Mouse (Mus musculus) erythroblast, embryonic 14.5 days (primary cell): ENCODE measurements around the gene Sp3. TPM values are rescaled to one million over a fixed set of nuclear protein-coding genes. Genes with fewer than 3 reads are reported as not detected.
"Not testable (repeated sequence)": the region's sequence is repeated elsewhere in the genome, so short reads cannot be mapped to it uniquely, and the experiment has no call there.

ENCODE experiments used
- H3K27me3 ChIP-seq: 2 replicates; pipeline ENCODE4 v1.6.1; 2012; ENCODE audit warnings: inconsistent platforms; ENCODE audit not compliant: control insufficient read depth
- H3K36me3 ChIP-seq: 2 replicates; pipeline ENCODE4 v1.6.1; 2012; ENCODE audit warnings: mild to moderate bottlenecking, inconsistent platforms; ENCODE audit not compliant: control insufficient read depth
- H3K4me1 ChIP-seq: 2 replicates; pipeline ENCODE4 v1.6.1; 2012; ENCODE audit warnings: inconsistent platforms; ENCODE audit not compliant: control insufficient read depth
- H3K4me3 ChIP-seq: replicated peaks from 2 replicates; pipeline ENCODE3; 2012; ENCODE audit warnings: moderate library complexity, mild to moderate bottlenecking, inconsistent platforms
- H3K9me3 ChIP-seq: 2 replicates; pipeline ENCODE4 v1.6.1; 2012; ENCODE audit warnings: low read length, inconsistent platforms, mixed read lengths; ENCODE audit not compliant: control insufficient read depth
- GATA1 ChIP-seq: IDR thresholded peaks from 2 replicates; pipeline ENCODE4 v1.6.1; 2012; ENCODE audit warnings: low read length, inconsistent platforms, mixed read lengths
- TAL1 ChIP-seq: IDR thresholded peaks from 3 replicates; pipeline ENCODE4 v1.6.1; 2012; ENCODE audit warnings: low read length, inconsistent platforms, mixed read lengths
- polyA plus RNA-seq: library from polyadenylated mRNA; stranded (reverse); fragments of >175 nt; gene quantifications from 2 replicates; pipeline ENCODE4 v1.2.3, GENCODE M21; 2012

Gene Sp3
- polyA plus RNA-seq, 1 experiment, result 1.1 TPM

DNA sequence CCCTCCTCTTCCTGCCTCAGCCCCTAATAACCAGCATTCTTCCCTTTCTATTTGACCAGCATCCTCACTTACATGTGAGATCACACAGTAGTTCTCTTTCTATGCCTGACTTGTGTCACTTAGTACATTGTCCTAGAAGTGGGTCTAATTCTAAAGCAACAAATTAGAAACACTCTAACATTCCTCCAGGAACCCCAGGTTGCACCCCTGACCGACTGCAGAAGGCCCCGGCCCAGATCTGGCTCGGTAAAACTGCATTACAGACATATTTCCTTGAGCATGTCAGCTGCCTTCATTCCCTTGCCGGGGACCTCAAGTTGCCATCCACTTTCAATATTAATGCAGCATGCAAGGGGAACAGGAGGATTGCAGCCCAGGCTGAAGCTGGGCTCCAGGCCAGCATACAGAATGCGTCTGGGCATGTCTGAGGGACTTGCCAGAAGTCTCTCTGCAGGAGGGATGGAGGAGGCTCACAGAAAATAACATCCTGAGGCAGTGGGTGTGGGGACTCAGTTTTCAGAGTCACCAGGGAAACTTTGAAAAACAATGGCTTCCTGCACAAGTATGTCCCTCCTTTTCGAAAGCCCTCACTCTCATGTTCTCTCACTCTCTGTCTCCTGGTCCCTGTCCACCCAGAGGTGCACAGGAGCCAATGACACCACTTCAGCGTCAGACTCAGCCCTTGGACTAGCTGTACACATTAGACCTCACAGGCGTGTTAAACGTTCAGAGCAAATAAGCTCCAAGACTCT, 15.3 kb upstream of the Sp3 start:
- no peak for TF ChIP-seq TAL1
- TF ChIP-seq GATA1, result no peak
- H3K4me3 ChIP-seq, result no peak overlapping the region
- H3K9me3 ChIP-seq, result no peaks in the 10 kb centered on the region
- H3K4me1 ChIP-seq, result peaks cover 25% of the 10 kb centered on the region
- H3K36me3 ChIP-seq, result no peaks in the 10 kb centered on the region
- no peaks in the 10 kb centered on the region for H3K27me3 ChIP-seq

GRCm38 (mm10) chr2:72994165-72994564, 13.9 kb upstream of the Sp3 start:
- no peaks in the 10 kb centered on the region for H3K36me3 ChIP-seq
- TF ChIP-seq GATA1 (no peak), TAL1 (no peak)
- H3K9me3 ChIP-seq, result peaks cover 3% of the 10 kb centered on the region
- no peak overlapping the region for H3K4me3 ChIP-seq
- no peaks in the 10 kb centered on the region; the same call in 1 of the 2 replicates for H3K27me3 ChIP-seq
- H3K4me1 ChIP-seq, result peaks cover 17% of the 10 kb centered on the region

DNA sequence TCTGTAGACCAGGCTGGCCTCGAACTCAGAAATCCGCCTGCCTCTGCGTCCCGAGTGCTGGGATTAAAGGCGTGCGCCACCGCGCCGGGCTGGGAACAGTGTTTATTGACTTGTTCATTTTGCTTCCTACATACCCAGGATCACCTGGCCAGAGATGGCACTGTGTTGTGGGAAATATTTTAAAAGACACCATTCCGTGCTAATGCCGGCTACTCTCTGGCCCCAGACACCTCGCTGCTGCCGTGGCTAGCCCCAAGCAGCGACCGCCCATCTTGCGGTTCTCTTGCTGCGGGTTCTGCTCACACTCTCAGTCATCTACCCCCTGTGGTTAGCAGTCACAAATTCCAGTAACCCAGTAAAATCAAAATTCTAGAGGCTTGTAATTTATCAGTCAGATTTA, 12.3 kb upstream of the Sp3 start:
- Histone ChIP-seq H3K36me3 (no peaks in the 10 kb centered on the region; the same call in 1 of the 2 replicates), H3K4me3 (no peak overlapping the region), H3K9me3 (peaks cover 6% of the 10 kb centered on the region), H3K4me1 (peaks cover 12% of the 10 kb centered on the region), H3K27me3 (no peaks in the 10 kb centered on the region; the same call in 1 of the 2 replicates)
- TF ChIP-seq GATA1, result no peak
- TF ChIP-seq TAL1, result no peak

GRCm38 (mm10) chr2:72988945-72989344, 8.7 kb upstream of the Sp3 start:
- not testable (repeated sequence) for H3K9me3 ChIP-seq, H3K36me3 ChIP-seq, H3K4me3 ChIP-seq, H3K27me3 ChIP-seq, H3K4me1 ChIP-seq

DNA sequence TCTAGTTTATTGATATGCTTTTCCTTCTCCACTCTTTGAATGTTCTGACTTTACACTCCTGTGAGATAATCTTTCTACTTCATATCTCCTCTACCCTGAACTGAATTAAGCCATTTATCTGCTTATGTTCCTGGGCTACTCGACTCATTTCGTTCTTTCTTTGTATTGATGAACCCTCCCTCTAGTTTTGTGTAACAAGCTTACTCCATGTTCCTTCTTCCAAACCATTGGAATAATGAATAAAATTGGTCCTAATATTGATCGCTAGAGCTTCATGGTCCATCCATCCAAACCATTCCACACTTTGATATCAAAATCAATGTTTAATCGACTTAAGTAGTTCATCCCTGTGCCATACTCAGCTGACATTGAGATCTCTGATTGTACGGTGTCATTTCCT, 6.4 kb upstream of the Sp3 start, which contains the start of gene Gm11084:
Gene Gm11084, minus strand, starts transcription at position 101 of the 400 bp plus-strand sequence.
- no peaks in the 10 kb centered on the region; the same call in 1 of the 2 replicates for H3K27me3 ChIP-seq
- H3K36me3 ChIP-seq, result no peaks in the 10 kb centered on the region; the same call in none of the 2 replicates
- no peak for TF ChIP-seq GATA1
- no peak for TF ChIP-seq TAL1
- peaks cover 6% of the 10 kb centered on the region for H3K9me3 ChIP-seq
- no peak within 1 kb of the TSS for H3K4me3 ChIP-seq
- peaks cover 14% of the 10 kb centered on the region for H3K4me1 ChIP-seq

GRCm38 (mm10) chr2:72985516-72985915, 5.3 kb upstream of the Sp3 start:
- H3K4me1 ChIP-seq, result peaks cover 23% of the 10 kb centered on the region
- H3K27me3 ChIP-seq, result no peaks in the 10 kb centered on the region; the same call in 1 of the 2 replicates
- H3K4me3 ChIP-seq, result no peak overlapping the region
- peaks cover 6% of the 10 kb centered on the region for H3K9me3 ChIP-seq
- H3K36me3 ChIP-seq, result no peaks in the 10 kb centered on the region; the same call in none of the 2 replicates
- TF ChIP-seq TAL1 (no peak), GATA1 (no peak)

DNA sequence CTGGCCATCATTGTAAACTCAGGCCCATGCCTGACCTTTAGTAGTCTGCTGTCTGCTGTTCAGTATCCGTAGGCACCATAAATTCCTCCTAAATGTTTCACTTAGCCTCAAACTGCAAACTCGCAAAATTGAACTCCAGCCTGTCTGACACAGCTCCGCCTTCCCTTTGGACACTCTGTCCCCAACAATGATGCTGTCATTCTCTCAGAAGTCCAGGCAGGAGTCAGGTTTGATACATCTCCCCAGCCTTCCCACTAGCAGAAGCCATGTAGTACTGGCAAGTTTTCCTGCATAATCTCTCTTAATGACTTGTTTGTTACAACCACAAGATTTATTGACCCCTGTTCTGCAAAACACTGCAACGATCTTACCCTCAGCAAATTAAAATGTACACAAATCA, 4.6 kb upstream of the Sp3 start:
- Histone ChIP-seq H3K36me3 (no peaks in the 10 kb centered on the region; the same call in none of the 2 replicates), H3K4me3 (no peak overlapping the region), H3K27me3 (no peaks in the 10 kb centered on the region; the same call in 1 of the 2 replicates), H3K9me3 (peaks cover 6% of the 10 kb centered on the region), H3K4me1 (peaks cover 23% of the 10 kb centered on the region)
- TF ChIP-seq TAL1 (no peak), GATA1 (no peak)

DNA sequence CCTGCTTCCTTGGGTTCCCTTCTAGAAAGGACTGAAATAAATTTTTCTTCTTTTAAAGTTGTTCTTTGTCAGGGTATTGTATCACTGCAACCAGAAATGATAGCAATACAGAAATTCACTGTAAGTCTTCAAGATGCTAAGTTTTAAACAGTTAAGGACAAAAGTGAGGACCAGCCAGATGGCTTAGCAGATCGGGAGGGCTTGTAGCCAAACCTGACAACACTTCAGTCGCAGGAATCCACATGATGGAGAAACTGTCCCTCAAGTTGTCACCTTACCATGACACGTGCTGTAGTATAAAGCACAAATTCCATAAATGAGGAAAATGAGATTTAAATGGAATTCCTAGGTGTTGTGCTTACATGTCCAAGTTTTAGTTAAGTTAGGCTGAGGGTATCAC, 3.0 kb upstream of the Sp3 start:
- Histone ChIP-seq H3K4me3 (no peak overlapping the region), H3K9me3 (no peaks in the 10 kb centered on the region), H3K27me3 (no peaks in the 10 kb centered on the region), H3K36me3 (peaks cover 2% of the 10 kb centered on the region), H3K4me1 (peaks cover 23% of the 10 kb centered on the region)
- TF ChIP-seq GATA1, result no peak
- TF ChIP-seq TAL1, result no peak

DNA sequence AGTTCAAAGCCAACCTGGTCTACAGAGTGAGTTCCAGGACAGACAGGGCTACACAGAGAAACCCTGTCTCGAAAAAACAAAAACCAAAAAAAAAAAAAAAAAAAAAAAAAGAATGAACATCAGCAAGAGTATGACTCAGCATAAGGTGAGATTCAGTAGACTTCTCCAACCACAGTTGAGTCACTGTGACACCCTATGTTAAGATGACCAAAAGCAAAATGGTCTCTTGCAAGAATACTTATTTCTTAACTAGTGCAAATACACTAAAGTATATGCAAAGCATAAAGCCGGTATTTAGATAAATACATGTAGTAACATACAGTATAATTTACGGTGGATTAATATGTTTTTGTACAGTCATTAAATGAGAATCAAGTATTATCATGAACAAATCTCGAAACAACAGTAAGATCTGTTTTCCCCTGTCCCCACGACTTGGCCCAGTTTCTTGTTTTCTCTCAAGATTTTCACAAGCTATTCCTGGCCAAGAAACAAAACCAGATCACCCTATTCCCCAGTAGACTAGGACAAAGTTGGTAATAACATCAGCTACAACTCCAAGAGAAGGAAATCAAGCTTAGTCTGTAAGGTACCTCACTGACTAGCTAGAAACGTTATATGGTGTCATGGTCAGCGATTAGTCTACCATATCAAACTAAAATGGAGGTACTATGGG, 2.0 kb upstream of the Sp3 start:
- TF ChIP-seq TAL1 (no peak; the same call in 2 of the 3 replicates), GATA1 (no peak)
- peaks cover 24% of the 10 kb centered on the region for H3K4me1 ChIP-seq

More for the DNA sequence above, 2.0 kb upstream of the Sp3 start:
- H3K4me3 ChIP-seq, result no peak overlapping the region
- peaks cover 9% of the 10 kb centered on the region for H3K36me3 ChIP-seq
- no peaks in the 10 kb centered on the region for H3K27me3 ChIP-seq
- no peaks in the 10 kb centered on the region for H3K9me3 ChIP-seq
